Mouse (Mus musculus): Measurements from ENCODE around the gene Cnksr3. TPM values are rescaled to one million over a fixed set of nuclear protein-coding genes. Genes with fewer than 3 reads are reported as not detected.

The Cnksr3 gene
- 4.6 TPM for polyA plus RNA-seq (2015; fragmentation: Illumina TruSeq; extraction: RNeasy Lipid Tissue Mini Kit (QIAGEN cat#74804); ENCODE audit: low read depth, low replicate concordance)

GRCm38 (mm10) chr10:7211696-7212482 lies at the start of gene Cnksr3:
Cnksr3 (minus strand) TSS chr10:7212237.

Other genes starting within 250 kb of the Cnksr3 start
- 50.5 TPM for gene Ipcef1, start 159.8 kb downstream of the Cnksr3 start, polyA plus RNA-seq (2015; fragmentation: Illumina TruSeq; extraction: RNeasy Lipid Tissue Mini Kit (QIAGEN cat#74804); ENCODE audit: low read depth, low replicate concordance)

All from brain, adult 10 weeks (tissue).